Mouse (Mus musculus) Patski (cell line): Measurements from ENCODE around the gene Aox4. TPM values are rescaled to one million over a fixed set of nuclear protein-coding genes. Genes with fewer than 3 reads are reported as not detected.

ENCODE experiments used
- ATAC-seq: fragments of 100-300 bp; one replicate; pipeline ENCODE4 v1.8.0; 2021
- CTCF ChIA-PET: fragments of 350-600 bp; sonication (Branson Sonifier 250); formaldehyde crosslinking; loops from one replicate; lab custom pipeline; 2022; ENCODE audit warnings: inconsistent platforms; lab: Charles Lee
- POLR2A ChIA-PET: fragments of 350-600 bp; sonication (Branson Sonifier 250); formaldehyde crosslinking; loops from one replicate; lab custom pipeline; 2022; ENCODE audit warnings: antibody characterized with exemption, inconsistent platforms; lab: Charles Lee
- DNase-seq: peaks from one replicate; pipeline ENCODE4 v3.0.0-alpha.2; 2011; ENCODE audit warnings: low read depth, low spot score
- H3K27me3 ChIP-seq: fragments of 371-371 bp; one replicate; pipeline ENCODE4 v1.5.1; 2021
- CTCF ChIP-seq: fragments of 100-300 bp; IDR thresholded peaks from one replicate; pipeline ENCODE4 v1.5.1; 2021
- in situ Hi-C: fragments of 300-500 bp; cut with MboI; formaldehyde crosslinking; loops from 3 replicates; pipeline ENCODE4 v1.11.1; 2018; ENCODE audit warnings: low pct_unique_long_range_greater_than_20kb, mixed read lengths
- polyA plus RNA-seq: library from polyadenylated mRNA; unstranded; gene quantifications from one replicate; pipeline ENCODE4 v1.2.3, GENCODE M21; 2021

Gene Aox4
- polyA plus RNA-seq, 1 experiment from 2014 or later: not detected

- H3K27me3 ChIP-seq: no peaks in the 10 kb centered on the region
- ATAC-seq (no peak), DNase-seq (no peak)
- CTCF ChIA-PET: interaction anchor here (0.8 kb wide), 1 partner anchor 27 kb away, joined by 4 read pairs; no protein-coding TSS in a partner anchor
- POLR2A ChIA-PET: no interaction called here
- no peak for TF ChIP-seq CTCF
- in situ Hi-C loops: no loop called here
Observed at GRCm38 (mm10) chr1:58315532-58315931, 105.3 kb downstream of the Aox4 start.

Other genes starting within 250 kb of the Aox4 start
- 12.0 TPM for gene Sgo2a, start 214.4 kb upstream of the Aox4 start, polyA plus RNA-seq
- 24.1 TPM for gene Kctd18, start 191.4 kb upstream of the Aox4 start, polyA plus RNA-seq
- 12.8 TPM for gene Aox1, start 180.5 kb upstream of the Aox4 start, polyA plus RNA-seq
- gene Aox3, start 97.3 kb upstream of the Aox4 start, polyA plus RNA-seq: 0.10 TPM
- gene Aox2, start 67.9 kb downstream of the Aox4 start, polyA plus RNA-seq: 0.03 TPM
- gene Bzw1, start 182.5 kb downstream of the Aox4 start, polyA plus RNA-seq: 205 TPM
- 109 TPM for gene Clk1, start 213.7 kb downstream of the Aox4 start, polyA plus RNA-seq
- 25.5 TPM for gene Nif3l1, start 234.8 kb downstream of the Aox4 start, polyA plus RNA-seq
- gene Ppil3, start 235.1 kb downstream of the Aox4 start, polyA plus RNA-seq: 56.3 TPM